Mouse (Mus musculus): ENCODE measurements around the gene Hcn4. TPM values are rescaled to one million over a fixed set of nuclear protein-coding genes. Genes with fewer than 3 reads are reported as not detected.

Gene Hcn4
- total RNA-seq, 2 experiments from 2014 or later, result not detected

- no peak for ATAC-seq (replicated peaks; ENCODE audit: poor library complexity)
Observed at GRCm38 (mm10) chr9:58847676-58848075, 24.5 kb downstream of the Hcn4 start.

- no peak for ATAC-seq (replicated peaks; ENCODE audit: poor library complexity)
Observed at GRCm38 (mm10) chr9:58849576-58850315, 26.5 kb downstream of the Hcn4 start.

GRCm38 (mm10) chr9:58854931-58855330 is 31.7 kb downstream of the Hcn4 start:
- ATAC-seq (replicated peaks; ENCODE audit: poor library complexity), result no peak

GRCm38 (mm10) chr9:58859080-58859635 is 35.9 kb downstream of the Hcn4 start:
- ATAC-seq (replicated peaks; ENCODE audit: poor library complexity), result no peak

GRCm38 (mm10) chr9:58863826-58864225 is 40.6 kb downstream of the Hcn4 start:
- no peak for ATAC-seq (replicated peaks; ENCODE audit: poor library complexity)

GRCm38 (mm10) chr9:58871141-58871540 is 47.9 kb downstream of the Hcn4 start:
- ATAC-seq (replicated peaks; ENCODE audit: poor library complexity), result no peak

- ATAC-seq (replicated peaks; ENCODE audit: poor library complexity), result peak; percentile 71
Observed at GRCm38 (mm10) chr9:58873541-58874324, 50.5 kb downstream of the Hcn4 start.

- no peak for ATAC-seq (replicated peaks; ENCODE audit: poor library complexity)
Observed at GRCm38 (mm10) chr9:58874354-58874753, 51.1 kb downstream of the Hcn4 start.

- no peak for ATAC-seq (replicated peaks; ENCODE audit: poor library complexity)
Observed at GRCm38 (mm10) chr9:58875439-58875838, 52.2 kb downstream of the Hcn4 start.

- ATAC-seq (replicated peaks; ENCODE audit: poor library complexity), result no peak
Observed at GRCm38 (mm10) chr9:58876946-58877625, 53.9 kb downstream of the Hcn4 start.

- no peak for ATAC-seq (replicated peaks; ENCODE audit: poor library complexity)
Observed at GRCm38 (mm10) chr9:58879836-58880235, 56.6 kb downstream of the Hcn4 start.

- ATAC-seq (replicated peaks; ENCODE audit: poor library complexity), result no peak
Observed at GRCm38 (mm10) chr9:58882686-58883085, 59.5 kb downstream of the Hcn4 start.

- no peak for ATAC-seq (replicated peaks; ENCODE audit: poor library complexity)
Observed at GRCm38 (mm10) chr9:58889782-58890448, 66.7 kb downstream of the Hcn4 start.

- ATAC-seq (replicated peaks; ENCODE audit: poor library complexity), result no peak
Observed at GRCm38 (mm10) chr9:58890893-58891292, 67.7 kb downstream of the Hcn4 start.

- ATAC-seq (replicated peaks; ENCODE audit: poor library complexity), result peak; percentile 66
Observed at GRCm38 (mm10) chr9:58891840-58892640, 68.8 kb downstream of the Hcn4 start.

- 0 out of 2 replicates have a peak, but pooled peaks have one; percentile 11 for ATAC-seq (replicated peaks; ENCODE audit: poor library complexity)
Observed at GRCm38 (mm10) chr9:58899602-58900001, 76.4 kb downstream of the Hcn4 start.

- ATAC-seq (replicated peaks; ENCODE audit: poor library complexity), result peak; percentile 68
Observed at GRCm38 (mm10) chr9:58902869-58903585, 79.8 kb downstream of the Hcn4 start.
